Mouse (Mus musculus) urinary bladder, adult 2 months (tissue): ENCODE data around the gene Usp24. TPM values are rescaled to one million over a fixed set of nuclear protein-coding genes. Genes with fewer than 3 reads are reported as not detected.
"Not testable (repeated sequence)": the region's sequence is repeated elsewhere in the genome, so short reads cannot be mapped to it uniquely, and the experiment has no call there.

Source experiments
- DNase-seq: peaks from one replicate; pipeline ENCODE4 v3.0.0; 2022; ENCODE audit warnings: low spot score
- polyA plus RNA-seq: library from polyadenylated mRNA; depleted of rRNA; stranded (reverse); fragments of >200 nt; gene quantifications from 2 replicates; pipeline ENCODE4 v1.2.3, GENCODE M21; 2012

Gene Usp24
- polyA plus RNA-seq, 1 experiment: 9.9 TPM

DNA sequence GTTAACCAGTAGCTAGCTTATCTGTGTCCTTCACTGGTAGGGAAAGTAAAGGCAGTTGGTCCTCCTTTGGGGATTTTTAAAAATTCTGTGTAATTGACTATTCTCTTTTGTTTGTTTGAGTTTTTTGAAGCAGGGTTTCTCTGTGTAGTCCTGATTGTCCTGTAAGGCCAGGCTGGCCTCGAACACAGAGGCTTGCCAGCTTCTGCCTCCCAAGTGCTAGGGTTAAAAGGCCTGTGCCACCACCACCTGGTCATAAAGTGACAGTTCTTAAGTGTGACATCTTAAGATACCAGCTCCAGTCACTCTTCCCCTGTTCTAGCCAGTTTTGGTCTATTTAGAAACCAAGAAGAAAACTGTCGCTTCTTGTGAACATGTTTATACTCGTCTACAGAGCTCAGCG, 2.2 kb downstream of the Usp24 start:
- DNase-seq: no peak

DNA sequence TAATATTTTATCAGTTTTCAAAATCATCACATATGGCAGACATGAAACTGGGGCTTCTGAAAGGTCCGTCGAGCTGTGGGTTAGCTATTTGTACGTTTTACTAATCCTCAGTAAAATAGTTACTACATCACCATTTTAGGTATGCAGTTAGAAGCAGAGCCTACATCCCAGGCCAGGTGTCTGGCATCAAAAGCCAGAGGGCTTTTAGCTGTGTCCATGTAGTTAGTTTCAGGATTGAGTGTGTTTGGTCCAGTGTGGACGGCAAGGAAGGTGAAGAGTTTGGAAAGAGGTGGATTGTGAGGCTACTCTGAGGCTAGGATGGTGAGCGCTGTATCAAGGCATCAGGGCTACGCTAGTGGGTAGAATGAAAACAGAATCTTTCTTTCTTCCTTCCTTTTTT, 3.0 kb downstream of the Usp24 start:
- no peak for DNase-seq

DNA sequence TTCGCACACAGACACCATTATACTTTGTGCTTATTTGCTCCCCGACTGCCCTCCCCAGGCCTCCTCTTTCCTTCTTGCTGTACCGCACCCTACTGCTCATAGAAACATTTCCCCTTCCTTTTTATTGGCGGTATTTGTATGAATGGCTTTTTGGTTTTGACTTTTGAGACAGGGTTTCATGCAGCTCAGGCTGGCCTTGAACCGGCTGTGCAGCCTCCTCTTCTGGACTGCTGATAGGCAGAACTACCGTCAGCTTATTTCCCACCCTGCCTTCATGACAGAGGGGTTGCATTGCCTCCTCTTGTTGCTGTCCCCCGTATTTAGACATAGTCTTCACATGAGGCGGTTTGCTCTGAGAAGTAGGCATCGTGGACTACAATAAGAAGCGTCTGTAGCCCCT, 6.8 kb downstream of the Usp24 start:
- no peak for DNase-seq

DNA sequence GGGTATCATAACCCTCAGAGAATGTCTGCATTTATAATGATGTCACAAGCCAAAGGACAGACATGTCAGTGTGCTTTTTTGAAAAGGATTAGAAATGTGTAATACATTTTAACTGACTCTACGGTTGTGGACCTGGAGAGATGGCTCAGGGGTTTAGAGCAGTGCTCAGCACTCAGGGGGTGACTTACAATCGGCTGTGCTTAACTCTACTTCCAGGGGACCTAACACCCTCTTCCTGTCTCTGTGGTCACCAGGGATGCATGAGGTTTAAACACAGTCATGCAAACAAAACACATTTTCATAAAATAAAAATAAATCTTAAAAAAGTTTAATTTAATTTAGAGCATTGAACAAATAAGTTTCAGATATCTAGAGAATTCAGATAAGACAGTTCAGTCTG, 7.3 kb downstream of the Usp24 start:
- DNase-seq: no peak

DNA sequence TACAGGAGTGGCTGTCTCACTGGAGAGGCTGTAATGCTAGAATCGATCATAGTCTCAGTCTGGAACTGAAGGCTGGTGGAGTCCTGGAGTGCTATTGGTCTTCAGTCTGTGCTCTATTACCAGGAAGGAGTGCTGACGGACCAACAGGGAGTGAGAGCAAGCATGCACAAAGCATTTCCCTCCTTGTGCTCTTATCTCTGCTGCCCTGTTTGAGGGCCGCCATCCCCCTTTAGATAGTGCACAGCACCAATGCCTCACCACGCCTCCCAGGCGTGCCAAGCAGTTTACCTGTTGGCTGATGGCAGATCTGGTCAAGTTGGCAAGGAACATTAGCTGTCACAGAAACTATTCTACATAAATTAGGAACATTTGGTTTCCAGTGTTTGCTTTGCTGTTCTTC, 11.4 kb downstream of the Usp24 start:
- DNase-seq: no peak

DNA sequence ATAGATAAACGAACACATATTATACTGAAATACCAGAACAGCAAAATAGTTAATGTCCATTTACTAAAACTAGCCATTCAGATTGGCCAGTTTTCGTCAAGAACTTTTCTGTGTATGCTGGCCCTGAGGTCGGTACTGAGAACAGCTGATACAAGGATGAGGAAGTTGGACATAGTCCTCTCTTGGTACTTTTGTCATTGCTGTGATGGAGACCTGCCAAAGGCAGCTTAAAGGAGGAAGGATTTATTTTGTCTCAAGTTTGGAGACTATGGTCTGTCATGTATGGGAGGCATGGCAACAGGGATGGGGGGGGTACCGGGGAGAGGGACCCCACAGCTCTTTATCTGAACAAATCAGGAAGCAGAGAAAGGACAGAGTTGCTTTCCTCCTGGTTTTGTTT, 12.7 kb downstream of the Usp24 start:
- no peak for DNase-seq

DNA sequence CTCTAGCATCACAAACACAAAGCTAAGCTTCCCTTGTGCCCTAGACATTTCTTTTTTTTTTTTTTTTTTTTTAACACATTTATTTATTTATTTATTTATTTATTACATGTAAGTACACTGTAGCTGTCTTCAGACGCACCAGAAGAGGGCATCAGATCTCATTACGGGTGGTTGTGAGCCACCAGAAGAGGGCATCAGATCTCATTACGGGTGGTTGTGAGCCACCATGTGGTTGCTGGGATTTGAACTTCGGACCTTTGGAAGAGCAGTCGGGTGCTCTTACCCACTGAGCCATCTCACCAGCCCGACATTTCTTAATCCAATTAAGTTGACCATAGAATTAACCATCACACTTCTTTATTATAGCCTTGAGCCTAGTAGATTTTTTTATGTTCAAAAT, 13.2 kb downstream of the Usp24 start:
- not testable (repeated sequence) for DNase-seq

DNA sequence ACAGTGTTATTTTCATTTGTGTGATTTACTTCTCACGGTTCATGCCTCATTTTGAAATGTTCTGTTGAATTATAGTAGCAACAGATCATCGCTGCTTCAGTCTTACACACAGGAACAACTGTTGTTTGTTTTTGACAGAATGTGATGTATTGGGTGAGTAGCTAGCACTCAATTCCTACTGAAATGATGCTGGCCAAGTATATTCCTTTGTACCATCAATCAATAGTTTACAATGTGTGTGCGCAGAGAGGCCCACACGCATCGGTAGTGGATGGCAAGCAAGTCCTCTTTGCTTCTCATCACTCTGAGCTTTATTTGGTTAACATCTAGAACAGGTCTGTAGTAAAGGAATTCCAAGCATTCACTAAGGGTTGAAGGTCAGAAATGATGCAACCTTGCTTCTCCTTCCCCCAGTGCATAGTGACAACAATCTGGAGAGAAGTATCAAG, 14.4 kb downstream of the Usp24 start:
- DNase-seq: no peak

DNA sequence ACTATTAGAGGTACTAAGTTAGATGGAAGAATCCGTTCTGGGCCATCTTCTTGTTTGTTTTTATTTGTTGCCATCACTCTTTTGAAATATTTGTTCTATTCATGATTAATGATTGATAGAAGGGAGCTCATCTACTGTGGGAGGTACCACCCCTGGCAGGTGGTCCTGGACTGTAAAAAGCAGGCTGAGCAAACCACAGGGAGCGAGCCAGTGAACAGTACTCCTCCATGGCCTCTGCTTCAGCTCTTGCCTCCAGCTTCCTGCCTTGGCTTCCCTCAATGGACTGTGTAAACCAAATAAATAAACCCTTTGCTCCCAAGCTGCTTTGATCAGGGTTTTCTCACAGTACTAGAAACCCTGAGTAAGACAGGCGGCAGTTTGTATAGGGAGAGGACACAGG, 17.1 kb downstream of the Usp24 start:
- DNase-seq: no peak

DNA sequence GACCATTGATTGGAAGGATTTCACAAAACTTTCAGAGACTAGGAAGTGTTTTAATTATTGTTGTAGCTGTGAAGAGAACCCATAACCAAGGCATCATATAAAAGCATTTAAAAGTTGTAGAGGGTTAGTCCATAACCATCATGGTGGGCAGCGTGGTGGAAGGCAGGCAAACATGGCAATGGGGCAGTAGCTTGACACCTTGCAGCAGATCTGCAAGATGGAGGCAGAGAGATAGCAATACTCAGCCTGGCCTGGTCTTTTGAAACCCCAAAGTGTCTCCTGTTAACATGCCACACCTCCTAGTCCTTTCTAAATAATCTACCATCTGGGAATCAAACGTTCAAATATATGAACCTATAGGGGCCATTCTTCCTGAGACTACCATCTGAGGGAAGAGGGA, 17.6 kb downstream of the Usp24 start:
- DNase-seq: no peak

DNA sequence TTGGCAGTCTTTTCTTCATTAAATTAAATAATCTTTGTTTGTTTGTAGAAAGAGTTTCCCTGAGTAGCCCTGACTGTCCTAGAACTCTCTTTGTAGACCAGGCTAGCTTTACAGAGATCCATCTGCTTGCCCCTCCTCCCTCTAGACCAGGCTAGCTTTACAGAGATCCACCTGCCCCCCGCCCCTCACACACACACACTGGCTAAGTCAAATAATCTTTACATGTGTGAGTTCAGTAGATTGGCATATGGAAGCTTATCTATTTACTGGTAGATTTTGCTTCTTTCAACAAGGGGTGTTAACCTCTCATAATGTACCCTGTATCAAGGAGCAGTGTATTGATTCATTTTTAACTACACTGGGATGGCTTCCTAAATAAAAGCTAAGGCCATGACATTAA, 19.8 kb downstream of the Usp24 start:
- DNase-seq: no peak

DNA sequence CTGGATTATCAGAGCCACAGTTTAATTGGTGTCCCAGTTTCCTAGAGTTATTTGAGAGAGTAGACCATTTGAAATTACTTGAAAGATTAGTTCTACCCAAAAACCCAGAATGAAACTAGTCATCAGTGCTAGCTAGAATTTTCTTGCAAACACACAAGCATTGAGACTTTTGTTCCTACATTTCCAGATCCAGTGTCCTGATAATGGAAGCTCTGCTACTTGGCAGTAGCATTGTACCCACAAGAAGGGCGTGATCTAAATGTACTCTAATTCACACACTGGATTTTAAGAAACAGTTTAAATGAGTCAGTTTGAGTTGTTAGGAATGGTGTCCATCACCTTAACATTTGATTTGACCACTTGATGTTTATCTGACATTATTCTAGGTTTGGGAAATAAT, 31.7 kb downstream of the Usp24 start:
- DNase-seq: no peak

DNA sequence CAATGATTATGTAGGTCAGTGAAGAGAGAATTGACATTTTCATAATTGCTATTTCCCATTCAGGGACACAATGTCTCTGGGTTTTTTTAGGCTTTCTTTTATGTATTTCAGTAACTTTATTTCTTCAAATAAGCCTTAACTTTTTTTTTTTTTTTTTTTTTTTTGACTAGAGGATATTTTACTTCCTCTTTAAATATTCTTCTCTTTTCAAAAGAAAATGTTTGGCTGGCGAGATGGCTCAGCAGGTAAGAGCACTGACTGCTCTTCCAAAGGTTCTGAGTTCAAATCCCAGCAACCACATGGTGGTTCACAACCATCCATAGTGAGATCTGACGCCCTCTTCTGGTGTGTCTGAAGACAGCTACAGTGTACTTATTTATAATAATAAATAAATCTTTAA, 39.0 kb downstream of the Usp24 start:
- not testable (repeated sequence) for DNase-seq

DNA sequence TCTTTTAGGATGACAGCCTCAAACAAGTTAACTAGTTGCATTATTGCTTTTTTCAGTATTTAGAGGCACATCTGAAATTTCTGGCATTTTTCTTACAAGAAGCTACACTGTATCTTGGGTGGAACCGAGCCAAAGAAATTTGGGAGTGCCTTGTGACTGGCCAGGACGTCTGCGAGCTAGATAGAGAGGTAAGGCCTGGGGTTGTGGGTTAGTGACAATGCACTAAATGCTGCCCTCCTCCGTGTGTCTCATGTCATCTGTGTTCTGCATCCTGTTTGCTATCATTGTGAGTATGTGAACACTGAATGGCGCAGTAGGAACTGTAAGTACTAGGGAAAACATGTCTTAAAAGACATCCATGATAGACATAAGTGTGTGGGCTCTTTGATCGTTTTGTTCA, 54.0 kb downstream of the Usp24 start:
- DNase-seq: no peak

DNA sequence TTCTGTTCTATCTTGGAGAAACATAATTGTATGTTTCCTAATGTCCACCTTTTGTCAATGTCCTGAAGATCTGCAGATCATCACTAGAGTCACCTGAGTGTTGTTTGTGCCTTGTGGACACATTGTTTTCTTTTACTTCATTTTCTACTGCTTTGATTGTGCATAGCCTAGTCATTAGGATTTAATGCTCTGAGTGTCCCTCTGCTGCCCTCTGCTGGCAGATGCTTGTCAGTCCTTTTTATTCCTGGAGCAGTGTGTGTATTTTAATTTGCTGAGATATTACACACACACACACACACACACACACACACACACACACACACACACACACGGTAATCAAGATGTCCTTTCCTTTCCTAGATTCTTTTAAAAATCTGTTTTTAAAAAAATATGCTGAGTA, 59.8 kb downstream of the Usp24 start:
- DNase-seq: peak; percentile 52

DNA sequence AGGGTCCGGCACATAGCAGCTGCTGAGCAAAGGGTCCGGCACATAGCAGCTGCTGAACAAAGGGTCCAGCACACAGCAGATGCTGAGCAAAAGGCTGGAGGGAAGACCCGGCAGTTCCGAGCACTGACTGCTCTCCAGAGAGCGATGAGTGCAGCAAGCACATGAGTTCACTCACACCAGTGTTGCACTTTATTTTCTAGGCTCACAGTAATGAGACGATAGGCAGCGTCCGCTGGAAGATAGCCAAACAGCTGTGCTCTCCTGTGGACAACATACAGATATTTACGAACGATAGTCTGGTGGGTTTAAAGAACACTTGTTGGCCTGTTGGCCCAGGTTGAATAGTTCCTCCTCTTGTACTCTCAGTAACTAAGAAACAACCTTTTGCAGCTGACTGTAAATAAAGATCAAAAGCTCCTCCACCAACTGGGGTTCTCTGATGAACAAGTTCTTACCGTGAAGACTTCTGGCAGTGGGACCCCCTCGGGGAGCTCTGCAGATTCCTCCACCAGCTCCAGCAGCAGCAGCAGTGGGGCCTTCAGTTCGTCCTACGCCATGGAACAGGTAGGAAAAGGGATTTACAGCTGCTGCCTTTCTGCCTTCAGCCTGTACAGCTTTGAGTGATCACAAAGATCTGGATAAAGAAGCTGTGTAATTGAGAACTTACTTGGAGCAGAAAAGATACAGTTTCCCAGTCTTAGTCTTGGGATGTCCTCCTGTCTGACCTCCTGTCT, 63.0 kb downstream of the Usp24 start:
- no peak for DNase-seq

DNA sequence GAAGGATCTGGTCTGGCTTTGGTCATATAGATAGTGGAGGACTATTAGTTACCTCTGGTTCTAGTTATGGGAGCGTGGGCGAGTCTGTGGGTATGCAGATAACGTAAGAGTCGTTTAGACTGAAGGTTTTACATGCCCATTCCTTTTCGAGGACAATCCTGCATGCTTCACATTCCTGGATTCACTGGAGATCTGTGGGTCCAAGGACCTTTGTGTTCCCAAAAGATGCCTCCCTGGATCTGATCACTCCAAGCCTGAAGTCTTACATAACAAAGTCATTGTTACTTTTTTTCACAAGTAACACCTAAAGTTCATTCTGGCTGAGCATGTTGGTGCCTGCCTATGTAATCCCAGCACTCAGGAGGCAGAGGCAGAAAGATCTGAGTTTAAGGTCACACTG, 65.1 kb downstream of the Usp24 start:
- no peak for DNase-seq

DNA sequence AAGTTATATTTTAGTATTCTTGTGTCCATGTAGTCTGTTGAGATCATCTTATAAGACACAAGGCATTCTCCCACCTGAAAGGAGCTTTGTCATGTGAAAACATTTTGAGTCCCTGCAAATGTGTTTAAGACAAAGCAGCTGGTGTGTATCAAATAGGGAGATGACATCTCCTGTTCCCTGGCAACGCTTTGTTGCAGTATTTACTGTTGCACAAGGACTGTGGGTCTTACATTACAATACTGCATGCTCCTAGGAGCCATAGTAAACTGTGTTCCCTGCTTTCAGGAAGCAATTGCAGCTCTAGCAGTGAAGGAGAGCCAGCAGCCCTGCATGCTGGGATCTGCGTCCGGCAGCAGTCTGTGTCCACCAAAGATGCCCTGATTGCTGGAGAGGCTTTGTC, 73.9 kb downstream of the Usp24 start:
- DNase-seq: no peak

DNA sequence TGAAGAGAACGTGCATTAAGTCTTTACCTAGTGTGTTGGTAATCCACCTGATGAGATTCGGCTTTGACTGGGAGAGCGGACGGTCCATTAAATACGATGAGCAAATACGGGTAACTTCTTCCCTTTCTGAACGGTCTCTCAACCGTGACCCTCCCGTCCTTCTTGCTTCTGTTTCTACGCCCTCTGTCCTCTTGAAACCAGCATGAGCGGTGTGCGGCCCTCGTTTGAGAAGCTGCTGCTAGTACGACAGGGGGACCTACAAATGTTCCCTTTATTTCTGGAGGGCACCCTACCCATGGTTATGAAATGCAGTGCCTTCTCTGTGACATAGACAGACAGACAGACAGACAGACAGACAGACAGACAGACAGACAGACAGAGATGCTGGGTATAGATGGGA, 93.6 kb downstream of the Usp24 start:
- no peak for DNase-seq

DNA sequence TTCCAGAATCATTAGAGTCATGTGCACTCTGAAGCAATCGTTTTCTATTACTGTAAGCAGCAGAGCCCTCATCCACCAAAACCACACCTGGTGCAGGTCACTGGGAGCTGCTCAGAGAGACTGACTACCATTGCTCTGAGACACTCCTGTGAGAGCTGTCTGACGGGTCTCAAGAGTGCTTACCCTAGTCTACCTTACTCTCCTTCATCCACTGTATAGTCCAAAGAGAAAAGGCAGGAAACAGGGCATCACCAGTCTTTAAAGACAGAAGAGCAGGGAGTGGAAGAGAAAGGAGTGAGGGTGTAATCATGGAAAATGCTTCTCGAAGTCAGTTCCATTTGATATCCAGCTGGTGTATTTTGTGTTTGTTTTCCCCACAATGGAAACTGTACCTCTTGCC, 103.2 kb downstream of the Usp24 start:
- no peak for DNase-seq

DNA sequence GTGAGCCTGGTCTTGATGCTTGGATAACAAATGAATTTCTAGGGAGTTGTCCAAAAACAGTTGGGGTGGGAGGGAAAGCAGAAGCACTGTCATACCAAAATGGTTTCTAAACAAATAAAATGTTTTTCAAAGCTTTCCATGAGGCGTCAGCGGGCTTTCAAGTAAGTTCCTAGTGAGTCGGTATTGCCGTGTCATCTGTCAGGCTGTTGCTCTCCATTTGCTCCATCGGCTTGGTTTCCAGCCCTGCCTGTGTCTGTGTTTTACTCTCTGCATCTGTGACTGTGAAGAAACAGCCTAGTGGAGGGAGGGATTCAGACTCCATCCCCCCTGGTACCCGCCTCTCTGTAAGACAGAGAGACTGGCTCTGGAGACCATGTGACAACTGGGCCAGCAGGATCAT, 103.8 kb downstream of the Usp24 start:
- no peak for DNase-seq

DNA sequence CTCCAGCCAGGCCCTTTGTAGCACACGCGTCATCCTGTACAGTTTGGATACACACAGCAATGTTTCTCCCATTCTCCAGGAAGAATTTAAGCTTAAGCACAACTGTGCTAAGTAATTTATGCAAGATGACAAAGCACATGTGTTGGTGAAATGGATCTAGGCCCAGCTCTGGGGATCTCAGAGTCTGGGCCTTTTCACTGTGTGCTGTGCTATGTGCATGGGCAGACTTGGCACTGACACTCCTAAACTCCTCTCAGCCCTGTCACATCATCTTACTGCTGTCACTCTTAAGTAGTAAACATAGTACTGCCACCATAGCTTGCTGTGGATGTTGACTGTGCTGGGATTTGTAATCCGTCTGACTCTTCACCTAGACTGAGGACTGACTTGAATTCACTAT, 106.6 kb downstream of the Usp24 start:
- DNase-seq: no peak

DNA sequence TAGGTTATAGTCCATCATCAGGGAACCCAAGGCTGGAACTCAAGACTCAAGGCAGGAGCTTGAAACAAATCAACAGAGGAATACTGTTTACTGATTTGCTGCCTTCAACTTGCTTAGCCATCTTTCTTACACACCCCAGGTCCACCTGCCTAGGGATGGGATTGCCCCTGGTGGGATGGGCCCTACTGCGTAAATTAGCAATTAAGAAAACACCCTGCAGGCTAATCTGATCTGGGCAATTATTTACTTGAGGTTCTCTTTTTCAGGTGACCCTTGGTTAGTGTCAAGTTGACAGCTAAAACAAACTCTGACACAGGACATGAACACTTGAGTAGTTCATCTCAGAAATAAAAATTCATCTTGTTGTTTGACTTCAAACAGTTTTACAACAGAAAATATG, 108.5 kb downstream of the Usp24 start:
- no peak for DNase-seq

DNA sequence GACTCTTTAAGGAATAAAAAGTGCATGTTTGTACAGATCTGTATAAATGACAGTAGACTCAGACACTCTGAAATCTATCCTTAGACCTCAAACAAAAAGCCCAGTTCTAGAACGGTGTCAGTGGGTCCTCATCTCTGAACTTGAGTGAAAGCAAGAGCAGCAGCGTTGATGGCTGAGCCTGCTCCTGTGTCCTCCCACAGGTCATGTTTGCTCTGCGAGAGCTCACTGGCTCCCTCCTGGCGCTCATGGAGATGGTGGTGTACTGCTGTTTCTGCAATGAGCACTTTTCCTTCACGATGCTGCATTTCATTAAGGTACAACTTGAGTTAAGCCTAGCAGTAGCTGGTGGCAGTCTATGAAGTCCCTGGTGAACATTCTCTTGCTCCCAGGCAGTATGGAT, 110.3 kb downstream of the Usp24 start:
- DNase-seq: no peak
